Mouse (Mus musculus) gastrocnemius, adult 18-20 months (tissue): ENCODE measurements at regions not wholly inside any gene's neighbourhood (a gene's known extent, or its start where the extent isn't known, plus 50 kb on each side); places are given as distances from the start of the nearest gene placed in this dataset.

ENCODE experiments used
- DNase-seq: peaks from one replicate; pipeline ENCODE4 v3.0.0; 2021; ENCODE audit warnings: low spot score

- no peak for DNase-seq
These were observed 203.1 kb upstream of the Slc8a1 start for GRCm38 (mm10) chr17:81941317-81941716.

GRCm38 (mm10) chr17:81930736-81931135, 192.6 kb upstream of the Slc8a1 start:
- no peak for DNase-seq

GRCm38 (mm10) chr17:81906481-81907012, 168.4 kb upstream of the Slc8a1 start:
- no peak for DNase-seq

DNA sequence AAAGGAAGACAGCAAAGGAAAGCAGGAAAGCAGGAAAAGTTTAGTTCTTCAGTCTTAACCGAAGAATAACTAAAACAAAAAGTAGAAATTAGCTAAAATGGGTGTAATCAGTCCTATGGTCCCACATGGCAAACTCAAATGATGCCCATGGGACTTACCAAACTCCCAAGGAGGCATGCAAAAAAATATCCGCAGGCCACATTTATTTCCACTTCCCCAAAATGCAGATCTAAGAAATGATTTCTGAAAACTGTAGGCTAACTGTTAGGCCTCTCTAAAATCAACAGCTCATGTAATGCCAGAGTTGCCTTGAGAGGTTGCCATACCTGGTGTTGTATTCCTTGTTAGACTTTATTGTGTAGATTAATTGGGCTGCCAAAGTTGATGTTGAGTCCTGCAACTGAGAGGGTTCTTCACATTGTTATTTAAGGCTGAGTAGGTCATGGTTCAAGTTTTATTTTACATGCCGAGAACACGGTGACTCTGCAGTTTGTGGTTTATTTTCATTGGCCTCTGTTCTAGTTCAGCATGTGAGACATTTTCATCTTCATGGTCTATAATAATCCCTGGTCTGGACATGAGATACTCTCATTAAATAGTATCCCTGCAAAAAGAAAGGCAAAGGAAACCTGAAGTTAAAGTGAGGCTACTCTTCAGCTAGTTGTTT, 164.0 kb upstream of the Slc8a1 start:
- peak; percentile 28 for DNase-seq

DNA sequence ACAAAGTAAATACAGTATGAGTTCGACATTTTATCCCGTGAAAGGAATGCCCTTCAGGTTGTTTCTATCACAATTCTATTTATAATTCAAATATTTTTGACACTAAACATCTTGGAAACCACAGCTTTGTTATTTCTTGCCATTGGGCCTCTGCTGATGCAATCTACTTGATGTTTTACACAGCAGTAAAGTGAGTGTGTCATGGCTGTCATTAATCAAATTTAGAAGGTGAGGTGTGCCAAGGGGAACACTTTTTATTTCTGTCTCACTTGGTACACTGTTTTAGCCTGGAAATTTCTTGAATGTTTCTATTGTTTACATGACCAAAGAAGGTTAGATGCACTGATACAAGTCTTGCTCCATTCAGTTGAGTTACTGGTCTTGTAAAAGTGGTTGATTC, 160.8 kb upstream of the Slc8a1 start:
- DNase-seq: no peak

GRCm38 (mm10) chr17:81878136-81878535, 140.0 kb upstream of the Slc8a1 start:
- DNase-seq: no peak

GRCm38 (mm10) chr17:81866683-81867082, 128.5 kb upstream of the Slc8a1 start:
- no peak for DNase-seq

GRCm38 (mm10) chr17:81849298-81849967, 111.3 kb upstream of the Slc8a1 start:
- DNase-seq: no peak

DNA sequence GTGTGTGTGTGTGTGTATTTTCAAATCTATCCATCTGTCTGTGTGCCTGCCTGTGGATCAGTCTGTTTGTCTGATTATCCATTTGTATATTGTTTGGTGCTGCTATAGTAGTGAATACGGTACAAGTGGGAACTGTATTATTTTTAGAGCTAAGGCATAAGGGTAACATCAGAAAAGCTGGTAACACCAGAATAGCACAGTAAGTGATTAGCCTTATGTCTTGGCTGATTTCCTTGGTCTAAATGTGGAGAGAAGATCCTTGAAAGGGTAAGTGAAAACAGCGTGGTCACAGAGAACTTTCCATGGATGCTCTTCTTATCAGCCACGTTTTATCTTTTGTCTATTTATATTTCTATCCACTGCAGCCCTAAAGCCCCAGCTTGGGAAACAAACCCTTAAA, 105.6 kb upstream of the Slc8a1 start:
- DNase-seq: no peak

DNA sequence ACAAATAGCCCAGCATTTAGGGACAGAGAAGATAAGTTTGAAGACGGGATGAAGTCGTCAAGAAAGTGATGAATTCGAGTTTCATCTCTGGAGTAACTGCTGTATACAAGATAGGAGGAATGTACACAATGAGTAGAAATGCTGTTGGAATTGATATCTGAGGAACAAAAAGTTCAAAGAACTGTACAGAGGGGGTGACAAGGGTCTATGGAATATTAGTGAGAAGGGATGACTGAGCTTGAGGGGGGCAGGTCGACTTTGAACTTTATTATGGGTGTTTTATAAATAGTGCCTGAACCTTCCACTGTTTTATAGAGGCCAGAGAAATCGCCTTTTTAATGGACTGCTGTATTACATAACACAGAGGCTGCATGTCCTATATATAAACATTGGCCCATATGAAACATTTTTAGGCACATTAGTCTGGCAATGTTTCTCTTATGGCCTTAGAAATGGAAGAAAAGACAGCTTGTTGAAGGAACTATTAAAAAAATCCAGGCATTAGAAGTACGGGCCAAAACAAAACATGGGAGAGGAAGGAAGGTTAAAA, 59.7 kb upstream of the Slc8a1 start:
- DNase-seq: no peak

GRCm38 (mm10) chr17:81788781-81789180, 50.6 kb upstream of the Slc8a1 start:
- DNase-seq: no peak
